Mouse (Mus musculus) heart, embryonic 16.5 days (tissue): ENCODE data around the gene App. TPM values are rescaled to one million over a fixed set of nuclear protein-coding genes. Genes with fewer than 3 reads are reported as not detected.

Experiments used
- ATAC-seq: fragments of 200-750 bp; cut with Nextera tagmentation; replicated peaks from 2 replicates; pipeline ENCODE4 v1.8.0; 2017; ENCODE audit warnings: moderate number of reproducible peaks; ENCODE audit not compliant: insufficient read depth, low FRiP score; ENCODE audit errors: extremely low read depth
- H3K27ac ChIP-seq: fragments of 300-500 bp; sonication (generic); 2 replicates; pipeline ENCODE4 v1.5.1; 2014; ENCODE audit warnings: mild to moderate bottlenecking, low read length, control low read depth, moderate library complexity
- H3K27me3 ChIP-seq: fragments of 300-500 bp; sonication (generic); 2 replicates; pipeline ENCODE4 v1.6.1; 2014; ENCODE audit warnings: low read length, mixed read lengths; ENCODE audit not compliant: control insufficient read depth, insufficient read depth
- H3K36me3 ChIP-seq: fragments of 300-500 bp; sonication (generic); 2 replicates; pipeline ENCODE4 v1.6.1; 2014; ENCODE audit not compliant: control insufficient read depth, insufficient read depth
- H3K4me1 ChIP-seq: fragments of 300-500 bp; sonication (generic); 2 replicates; pipeline ENCODE4 v1.6.1; 2014; ENCODE audit warnings: low read length, mixed read lengths; ENCODE audit not compliant: control insufficient read depth, insufficient read depth
- H3K4me2 ChIP-seq: fragments of 300-500 bp; sonication (generic); 2 replicates; pipeline ENCODE4 v1.6.1; 2014; ENCODE audit warnings: low read depth, mild to moderate bottlenecking, control low read depth, low read length
- H3K4me3 ChIP-seq: fragments of 300-500 bp; sonication (generic); 2 replicates; pipeline ENCODE4 v1.5.1; 2014; ENCODE audit warnings: mild to moderate bottlenecking, control low read depth, low read length
- H3K9ac ChIP-seq: fragments of 300-500 bp; sonication (generic); 2 replicates; pipeline ENCODE4 v1.6.1; 2014; ENCODE audit warnings: low read length, control low read depth
- H3K9me3 ChIP-seq: fragments of 300-500 bp; sonication (generic); replicated peaks from 2 replicates; pipeline ENCODE4 v1.6.1; 2016; ENCODE audit warnings: low read length; ENCODE audit not compliant: control insufficient read depth
- WGBS: fragments of 180-500 bp; shearing (Covaris S2); extraction: QIAGEN DNeasy Blood & Tissue Kit; methylation state at CpG from one replicate; pipeline ENCODE4 v1.1.7; 2014; 5-methylcytosine and 5-hydroxymethylcytosine counted together
- polyA plus RNA-seq: library from polyadenylated mRNA; unstranded; fragments of >200 nt; fragmentation: Nextera tagmentation; extraction: Ambion mirVana; gene quantifications from 2 replicates; pipeline ENCODE4 v1.2.1, GENCODE M21; 2015

The App gene
- polyA plus RNA-seq, 1 experiment from 2014 or later, result 187 TPM

- Histone ChIP-seq H3K4me3 (no peak overlapping the region), H3K27ac (no peak overlapping the region), H3K9me3 (no peaks in the 10 kb centered on the region), H3K27me3 (no peaks in the 10 kb centered on the region), H3K36me3 (peaks cover 10% of the 10 kb centered on the region), H3K9ac (no peak overlapping the region), H3K4me1 (no peaks in the 10 kb centered on the region), H3K4me2 (no peak overlapping the region)
- ATAC-seq, result no peak
- WGBS, result 75% methylated on average over 6 of the region's 6 CpGs
Observed at GRCm38 (mm10) chr16:85047310-85047709, 126.3 kb downstream of the App start.

DNA sequence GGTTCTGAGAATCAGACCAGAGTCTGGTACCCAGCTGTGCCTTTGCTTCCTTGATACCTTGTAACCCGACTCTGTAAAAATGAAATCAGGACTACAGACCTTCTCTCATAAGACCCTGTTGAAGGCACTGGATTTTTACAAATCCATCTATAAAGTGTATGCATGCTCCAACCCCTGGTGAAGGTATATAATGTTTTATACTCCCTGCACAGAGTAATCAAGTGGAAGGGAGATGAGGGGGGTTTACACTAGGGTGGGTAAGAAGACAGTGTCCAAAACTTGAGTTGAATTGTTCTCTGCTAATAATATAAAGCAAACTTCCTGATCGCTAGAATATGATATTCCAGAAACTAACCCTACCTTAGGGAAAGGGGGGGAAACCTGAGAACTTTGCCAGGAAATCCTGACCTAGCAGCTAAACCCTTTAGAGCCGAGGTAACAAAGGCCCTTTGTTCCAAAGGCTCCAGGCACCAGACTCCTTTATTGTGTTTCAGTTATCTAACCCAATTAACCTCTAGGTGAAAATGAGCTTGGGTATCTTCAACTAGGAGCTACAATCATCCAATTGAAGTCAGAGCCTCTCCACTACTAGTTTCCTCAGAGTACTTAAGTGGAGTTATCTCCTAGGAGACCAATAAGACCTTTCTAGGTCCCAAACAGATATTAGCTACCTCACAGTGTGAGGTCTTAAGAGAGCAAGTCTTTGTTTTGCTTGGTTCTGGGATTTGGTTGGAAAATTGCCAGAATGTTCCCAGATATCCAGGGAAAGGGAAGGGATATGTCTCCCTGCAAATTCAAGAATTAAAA lies 132.2 kb downstream of the App start:
- no peak overlapping the region for H3K4me2 ChIP-seq
- WGBS, result 57% methylated on average over 3 of the region's 3 CpGs
- H3K27ac ChIP-seq, result no peak overlapping the region
- H3K9me3 ChIP-seq, result no peaks in the 10 kb centered on the region
- no peak for ATAC-seq
- no peaks in the 10 kb centered on the region for H3K27me3 ChIP-seq
- H3K36me3 ChIP-seq, result peaks cover 12% of the 10 kb centered on the region
- peaks cover 14% of the 10 kb centered on the region for H3K4me1 ChIP-seq
- H3K9ac ChIP-seq, result no peak overlapping the region
- H3K4me3 ChIP-seq, result no peak overlapping the region

GRCm38 (mm10) chr16:85038731-85039130 lies 134.8 kb downstream of the App start:
- no peaks in the 10 kb centered on the region for H3K27me3 ChIP-seq
- no peak overlapping the region for H3K4me3 ChIP-seq
- peaks cover 14% of the 10 kb centered on the region for H3K4me1 ChIP-seq
- no peak for ATAC-seq
- H3K36me3 ChIP-seq, result peaks cover 12% of the 10 kb centered on the region
- WGBS, result 90% methylated on average over 8 of the region's 8 CpGs
- H3K9me3 ChIP-seq, result no peaks in the 10 kb centered on the region
- H3K9ac ChIP-seq, result no peak overlapping the region
- H3K4me2 ChIP-seq, result no peak overlapping the region
- H3K27ac ChIP-seq, result no peak overlapping the region

DNA sequence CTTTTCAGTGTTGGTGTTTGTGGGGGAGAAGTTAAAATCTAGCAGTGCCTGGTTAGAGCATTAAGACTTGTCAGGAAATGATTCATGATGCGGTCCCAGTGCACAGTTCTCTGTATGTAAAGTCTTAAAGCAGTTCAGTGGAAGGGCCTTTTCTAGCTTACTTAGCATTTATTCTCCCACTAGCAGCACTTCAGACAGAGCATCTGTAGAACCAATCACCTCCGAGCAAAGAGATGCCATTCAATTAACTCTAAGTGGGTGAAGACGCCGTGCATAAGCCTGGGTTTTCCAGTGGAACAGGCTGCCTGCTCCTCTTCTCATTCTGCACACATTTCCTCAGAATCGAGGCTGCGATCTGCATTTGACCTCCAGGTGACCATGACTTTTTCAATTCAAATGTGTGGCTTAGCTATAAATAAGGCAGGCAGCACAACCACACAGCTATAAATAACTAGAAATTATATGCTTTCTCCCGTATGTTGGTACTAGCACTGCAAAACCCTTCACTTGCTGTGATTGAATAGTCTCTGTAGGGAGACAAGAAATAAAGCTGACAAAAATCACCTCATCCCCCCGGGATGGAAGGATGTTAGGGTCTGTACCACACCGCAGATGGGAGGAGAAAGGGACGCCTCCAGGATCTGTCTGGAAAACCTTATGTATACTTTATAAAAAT lies 135.5 kb downstream of the App start:
- H3K4me2 ChIP-seq, result peak overlapping the region; percentile 29; the same call in 1 of the 2 replicates
- 58% methylated on average over 10 of the region's 10 CpGs for WGBS

DNA sequence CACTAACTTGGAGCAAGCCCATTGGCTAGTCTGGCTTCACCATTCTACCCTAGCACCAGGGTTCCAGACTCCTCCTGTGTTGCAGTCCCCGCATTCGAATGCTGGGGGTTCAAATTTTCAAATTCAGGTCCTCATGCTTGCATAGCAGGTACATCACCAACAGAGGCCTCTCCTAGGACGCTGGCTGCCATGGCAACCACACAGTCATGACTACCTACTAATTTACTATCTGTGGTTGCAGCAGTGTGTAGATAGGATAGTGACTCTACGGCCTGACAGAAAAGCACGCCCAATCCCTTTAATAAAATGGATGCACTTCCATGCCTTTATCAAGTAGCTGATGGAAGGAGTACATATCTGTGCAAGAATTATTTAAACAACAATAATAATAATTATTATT lies 137.8 kb downstream of the App start:
- no peak overlapping the region for H3K4me3 ChIP-seq
- no peak overlapping the region for H3K4me2 ChIP-seq
- peaks cover 12% of the 10 kb centered on the region for H3K36me3 ChIP-seq
- 91% methylated on average over 5 of the region's 5 CpGs for WGBS
- H3K27me3 ChIP-seq, result no peaks in the 10 kb centered on the region
- H3K9ac ChIP-seq, result no peak overlapping the region
- H3K4me1 ChIP-seq, result peaks cover 7% of the 10 kb centered on the region
- H3K27ac ChIP-seq, result no peak overlapping the region
- H3K9me3 ChIP-seq, result no peaks in the 10 kb centered on the region
- no peak for ATAC-seq

More for the DNA sequence above, 135.5 kb downstream of the App start:
- H3K4me1 ChIP-seq, result peaks cover 14% of the 10 kb centered on the region
- no peaks in the 10 kb centered on the region for H3K27me3 ChIP-seq
- H3K9ac ChIP-seq, result no peak overlapping the region
- peak overlapping the region; percentile 65 for H3K27ac ChIP-seq
- H3K36me3 ChIP-seq, result peaks cover 7% of the 10 kb centered on the region
- no peak overlapping the region for H3K4me3 ChIP-seq
- ATAC-seq, result peak; percentile 41; the same call in 1 of the 2 replicates
- no peaks in the 10 kb centered on the region for H3K9me3 ChIP-seq

DNA sequence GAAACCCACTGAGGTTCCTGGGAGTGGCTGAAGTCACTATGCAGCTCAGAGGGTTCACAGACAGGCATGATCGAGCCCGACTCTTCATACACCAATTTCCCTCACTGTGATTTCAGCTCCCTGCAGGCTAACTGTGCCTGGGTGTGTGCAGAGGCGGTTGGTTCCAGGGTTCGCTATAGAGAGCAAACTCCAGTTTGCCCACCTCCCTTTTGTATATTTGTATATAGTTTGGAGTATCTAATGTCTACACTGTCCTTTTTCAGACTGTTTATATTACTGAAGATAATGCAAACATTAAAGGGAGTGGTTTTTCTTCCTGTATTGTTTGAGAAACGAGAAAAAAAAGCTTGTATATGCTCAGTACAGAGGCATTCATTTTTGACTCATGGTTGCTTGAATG lies 139.8 kb downstream of the App start:
- no peak overlapping the region for H3K4me3 ChIP-seq
- H3K9me3 ChIP-seq, result no peaks in the 10 kb centered on the region
- WGBS, result 86% methylated on average over 5 of the region's 5 CpGs
- no peaks in the 10 kb centered on the region for H3K27me3 ChIP-seq
- no peak overlapping the region for H3K9ac ChIP-seq
- H3K36me3 ChIP-seq, result peaks cover 26% of the 10 kb centered on the region
- no peak overlapping the region for H3K27ac ChIP-seq
- no peak overlapping the region for H3K4me2 ChIP-seq
- no peak for ATAC-seq
- H3K4me1 ChIP-seq, result peaks cover 6% of the 10 kb centered on the region

- Histone ChIP-seq H3K27me3 (no peaks in the 10 kb centered on the region), H3K9ac (no peak overlapping the region), H3K4me2 (no peak overlapping the region), H3K27ac (no peak overlapping the region), H3K9me3 (no peaks in the 10 kb centered on the region), H3K36me3 (peaks cover 28% of the 10 kb centered on the region), H3K4me3 (no peak overlapping the region), H3K4me1 (no peaks in the 10 kb centered on the region)
- WGBS, result 88% methylated on average over 12 of the region's 12 CpGs
- ATAC-seq, result no peak
Observed at GRCm38 (mm10) chr16:85030810-85031209, 142.8 kb downstream of the App start.

- H3K4me1 ChIP-seq, result no peaks in the 10 kb centered on the region
- no peak overlapping the region for H3K4me3 ChIP-seq
- H3K9me3 ChIP-seq, result no peaks in the 10 kb centered on the region; the same call in 1 of the 2 replicates
- H3K4me2 ChIP-seq, result no peak overlapping the region
- no peak for ATAC-seq
- no peaks in the 10 kb centered on the region for H3K27me3 ChIP-seq
- H3K9ac ChIP-seq, result no peak overlapping the region
- H3K36me3 ChIP-seq, result peaks cover 43% of the 10 kb centered on the region
- no peak overlapping the region for H3K27ac ChIP-seq
- 87% methylated on average over 4 of the region's 4 CpGs for WGBS
Observed at GRCm38 (mm10) chr16:85028396-85028795, 145.2 kb downstream of the App start.

GRCm38 (mm10) chr16:85024706-85025105 lies 148.9 kb downstream of the App start:
- no peaks in the 10 kb centered on the region for H3K4me1 ChIP-seq
- H3K4me3 ChIP-seq, result no peak overlapping the region
- H3K27me3 ChIP-seq, result no peaks in the 10 kb centered on the region
- no peak for ATAC-seq
- H3K27ac ChIP-seq, result no peak overlapping the region
- WGBS, result 94% methylated on average over 8 of the region's 8 CpGs
- H3K36me3 ChIP-seq, result peaks cover 30% of the 10 kb centered on the region
- no peaks in the 10 kb centered on the region; the same call in 1 of the 2 replicates for H3K9me3 ChIP-seq
- H3K9ac ChIP-seq, result no peak overlapping the region
- H3K4me2 ChIP-seq, result no peak overlapping the region
